Mouse (Mus musculus) layer of hippocampus, adult 11-12 months (tissue): ENCODE measurements around the gene Ltbr.
"Not testable (repeated sequence)": the region's sequence is repeated elsewhere in the genome, so short reads cannot be mapped to it uniquely, and the experiment has no call there.

Experiments used
- DNase-seq: peaks from one replicate; pipeline ENCODE4 v3.0.0; 2022; ENCODE audit warnings: low spot score

The Ltbr gene

GRCm38 (mm10) chr6:125312171-125312570 is 1.5 kb downstream of the Ltbr start:
- DNase-seq: no peak

- no peak for DNase-seq
Observed at GRCm38 (mm10) chr6:125309406-125309805, 4.3 kb downstream of the Ltbr start.

- no peak for DNase-seq
Observed at GRCm38 (mm10) chr6:125308921-125309320, 4.8 kb downstream of the Ltbr start.

- DNase-seq: no peak
Observed at GRCm38 (mm10) chr6:125307091-125307490, 6.6 kb downstream of the Ltbr start.

GRCm38 (mm10) chr6:125305465-125305864 is 8.2 kb downstream of the Ltbr start:
- no peak for DNase-seq

DNA sequence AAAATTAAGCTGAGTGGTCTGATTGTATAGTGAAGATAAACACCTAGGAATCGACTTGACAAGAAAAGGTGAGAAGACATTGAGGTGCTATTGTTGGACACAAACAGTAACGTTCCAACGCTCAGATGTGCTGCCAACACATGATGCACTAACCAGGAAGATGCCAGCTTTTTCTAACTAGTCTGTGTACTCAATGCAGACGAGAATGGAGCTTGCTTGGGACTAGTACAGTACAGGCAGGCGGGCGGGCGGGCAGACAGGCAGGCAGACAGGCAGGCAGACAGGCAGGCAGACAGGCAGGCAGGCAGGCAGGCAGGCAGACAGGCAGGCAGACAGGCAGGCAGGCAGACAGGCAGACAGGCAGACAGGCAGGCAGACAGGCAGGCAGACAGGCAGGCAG is 9.3 kb downstream of the Ltbr start:
- DNase-seq: not testable (repeated sequence)

GRCm38 (mm10) chr6:125303242-125303641 is 10.4 kb downstream of the Ltbr start:
- DNase-seq: no peak

DNA sequence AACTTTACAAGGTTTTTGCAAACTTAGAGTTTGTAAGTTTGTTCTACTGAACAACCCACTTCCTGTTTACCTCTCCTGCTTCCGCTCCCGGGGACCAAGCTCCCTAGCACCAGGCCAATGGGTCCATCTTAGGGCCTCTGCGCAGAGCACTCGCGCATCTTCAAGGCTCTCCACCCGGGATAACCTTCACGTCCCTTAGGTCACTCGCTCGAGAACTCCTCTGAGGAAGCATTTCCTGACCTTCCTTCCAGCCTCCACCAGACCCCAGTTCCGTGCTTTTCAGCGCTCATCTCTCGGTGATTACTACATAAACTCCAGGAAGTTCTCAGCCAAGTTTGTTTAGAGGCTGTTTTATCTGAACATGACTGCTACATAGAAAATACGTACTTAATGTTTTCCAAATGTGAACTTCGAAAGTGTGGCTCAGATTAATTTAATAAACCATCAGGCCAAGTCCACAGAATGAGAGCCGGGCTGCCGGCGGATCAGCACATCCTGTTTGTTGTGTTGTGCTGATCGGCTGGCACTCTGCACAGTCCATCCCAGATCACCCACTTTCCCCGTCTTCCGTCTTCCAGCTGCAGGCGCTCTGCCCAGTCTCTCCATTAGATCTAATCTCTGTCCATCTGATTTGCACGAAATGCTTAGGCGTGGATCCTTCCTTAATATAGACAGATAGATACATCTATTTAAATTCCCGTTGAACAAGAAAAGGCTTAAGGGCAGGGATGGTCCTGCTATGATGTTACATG is 11.3 kb downstream of the Ltbr start:
- no peak for DNase-seq

GRCm38 (mm10) chr6:125300982-125301381 is 12.7 kb downstream of the Ltbr start:
- no peak for DNase-seq

DNA sequence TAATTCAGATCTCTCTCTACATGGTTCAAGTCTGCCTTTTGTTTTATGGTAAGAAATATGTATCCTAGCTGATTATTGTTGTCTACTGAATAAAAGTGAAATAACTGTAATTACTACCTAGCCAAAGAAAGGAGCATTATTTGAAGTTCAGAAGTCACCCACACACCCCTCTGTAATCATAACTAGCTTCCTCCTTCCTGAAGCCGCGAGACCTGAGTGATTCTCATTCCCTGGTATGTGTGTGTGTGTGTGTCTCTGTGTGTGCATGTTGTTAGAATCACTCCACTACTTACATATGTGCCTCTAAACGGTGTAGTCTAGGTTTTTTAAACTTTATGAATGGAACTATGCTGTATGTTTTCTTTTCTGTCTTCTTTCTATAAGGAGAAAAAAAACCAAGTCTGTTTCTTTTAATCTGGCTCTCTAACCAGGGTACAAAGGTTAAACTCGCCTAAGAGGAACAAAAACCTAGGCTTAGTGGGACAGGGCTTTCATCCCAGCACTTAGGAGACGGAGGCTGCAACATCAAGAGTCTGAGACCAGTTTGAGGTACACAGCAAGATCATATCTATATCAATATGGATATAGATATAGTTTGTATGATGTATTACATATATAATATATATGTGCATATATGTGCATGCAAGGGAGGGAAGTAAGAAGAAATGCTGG is 16.4 kb downstream of the Ltbr start:
- no peak for DNase-seq

- no peak for DNase-seq
Observed at GRCm38 (mm10) chr6:125294049-125294448, 19.6 kb downstream of the Ltbr start.

- DNase-seq: no peak
Observed at GRCm38 (mm10) chr6:125292256-125292655, 21.4 kb downstream of the Ltbr start.

DNA sequence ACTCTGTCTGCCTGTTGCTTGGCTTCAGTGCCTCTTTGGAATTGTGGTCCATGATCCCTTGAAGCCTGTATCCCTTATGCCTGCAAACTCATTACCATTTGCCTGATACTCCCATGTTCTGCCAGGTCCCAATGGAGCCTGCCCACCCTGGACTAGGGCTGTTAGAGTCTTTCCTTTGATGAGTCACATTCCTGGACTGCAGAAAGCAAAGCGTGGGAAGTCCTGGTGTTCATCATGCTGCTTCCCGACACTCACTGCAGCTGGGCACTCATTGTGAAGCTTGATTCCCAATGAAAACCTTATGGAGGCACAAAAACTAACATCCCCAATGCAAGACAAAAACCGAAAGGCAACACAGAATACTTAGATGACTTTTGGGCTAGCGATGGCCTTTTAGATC is 22.4 kb downstream of the Ltbr start:
- DNase-seq: peak; percentile 44

- no peak for DNase-seq
Observed at GRCm38 (mm10) chr6:125288730-125289129, 25.0 kb downstream of the Ltbr start.

- no peak for DNase-seq
Observed at GRCm38 (mm10) chr6:125286944-125287343, 26.7 kb downstream of the Ltbr start.

DNA sequence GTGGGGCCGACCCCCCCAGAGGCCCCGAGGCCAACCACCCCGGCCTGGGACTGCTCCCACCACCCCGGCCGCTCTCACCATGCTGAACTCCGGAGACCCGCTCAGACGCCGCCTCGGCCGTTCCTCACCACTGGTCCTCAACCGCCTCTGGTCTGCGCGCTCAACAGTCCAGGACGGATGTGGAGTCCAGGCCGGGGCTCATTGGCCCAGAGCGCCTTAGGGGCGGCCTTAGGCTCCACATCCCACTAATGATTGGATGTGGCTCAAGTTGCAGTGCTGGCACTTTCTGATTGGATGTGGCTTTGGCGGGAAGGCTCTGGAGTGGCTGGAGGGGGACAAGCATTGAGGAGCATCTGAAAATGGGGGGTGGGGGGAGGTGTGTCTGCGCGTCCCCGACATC is 27.8 kb downstream of the Ltbr start, which contains the start of gene Tuba3a:
Gene Tuba3a, minus strand, starts transcription at position 153 of the 400 bp plus-strand sequence.
- no peak for DNase-seq

GRCm38 (mm10) chr6:125284751-125285150 is 28.9 kb downstream of the Ltbr start:
- no peak for DNase-seq

- no peak for DNase-seq
Observed at GRCm38 (mm10) chr6:125284250-125284649, 29.4 kb downstream of the Ltbr start.

- DNase-seq: not testable (repeated sequence)
Observed at GRCm38 (mm10) chr6:125282721-125283120, 31.0 kb downstream of the Ltbr start.

DNA sequence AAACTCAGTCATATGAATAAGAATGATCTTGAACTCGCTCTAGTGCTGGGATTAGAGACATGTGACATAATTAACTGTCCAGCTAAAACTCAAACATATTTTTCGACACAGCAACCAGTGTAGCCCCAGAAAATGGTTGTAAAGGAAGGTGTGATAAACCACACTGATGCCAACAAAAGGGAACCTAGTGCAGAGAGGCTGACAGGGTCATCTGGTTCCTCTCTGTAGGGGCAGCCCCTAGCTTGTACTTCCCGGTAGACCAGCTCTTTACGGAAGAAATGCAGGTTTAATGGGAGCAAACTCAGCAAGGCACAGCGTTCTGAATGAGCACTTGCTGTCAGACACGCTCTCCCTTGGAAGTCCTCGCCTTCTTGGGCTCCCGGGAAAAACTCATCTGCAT is 34.0 kb downstream of the Ltbr start:
- DNase-seq: no peak

DNA sequence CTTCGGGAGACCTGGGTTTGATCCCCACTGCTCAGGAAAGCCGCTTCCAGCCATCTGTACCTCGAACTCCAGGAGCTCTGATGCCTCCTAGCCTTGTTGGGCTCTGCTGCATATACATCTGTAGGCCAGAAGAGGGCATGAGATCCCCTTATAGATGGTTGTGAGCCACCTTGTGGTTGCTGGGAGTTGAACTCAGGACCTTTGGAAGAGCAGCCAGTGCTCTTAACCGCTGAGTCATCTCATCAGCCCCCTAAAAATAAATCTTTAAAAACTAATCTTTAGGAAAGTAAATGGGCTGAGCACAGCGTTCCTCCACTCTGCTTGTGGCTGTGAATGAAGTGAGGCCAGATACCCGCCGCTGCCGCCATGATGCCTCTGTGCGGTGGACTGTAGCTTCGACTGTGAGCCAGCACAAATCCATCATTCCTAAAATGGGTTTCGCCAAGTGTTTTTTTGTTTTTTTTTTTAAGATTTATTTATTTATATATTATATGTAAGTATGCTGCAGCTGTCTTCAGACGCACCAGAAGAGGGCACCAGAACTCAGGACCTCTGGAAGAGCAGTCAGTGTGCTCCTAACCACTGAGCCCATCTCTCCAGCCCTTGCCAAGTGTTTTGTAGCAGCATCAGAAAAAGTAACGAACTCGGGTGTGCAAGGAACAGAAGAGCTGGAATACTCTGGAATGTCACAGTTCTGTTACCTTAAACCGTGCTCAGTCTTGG is 38.7 kb downstream of the Ltbr start:
- no peak for DNase-seq

- no peak for DNase-seq
Observed at GRCm38 (mm10) chr6:125272228-125272785, 41.4 kb downstream of the Ltbr start.
